Mouse (Mus musculus) lung, postnatal 0 days (tissue): Measurements from ENCODE around the gene Plac1.

ENCODE experiments used
- CTCF ChIP-seq: IDR thresholded peaks from 2 replicates; pipeline ENCODE4 v1.5.1; 2016; ENCODE audit warnings: antibody characterized with exemption, mild to moderate bottlenecking
- EP300 ChIP-seq: IDR thresholded peaks from 2 replicates; pipeline ENCODE4 v1.6.1; 2016; ENCODE audit warnings: antibody characterized with exemption, mild to moderate bottlenecking, control low read depth

DNA sequence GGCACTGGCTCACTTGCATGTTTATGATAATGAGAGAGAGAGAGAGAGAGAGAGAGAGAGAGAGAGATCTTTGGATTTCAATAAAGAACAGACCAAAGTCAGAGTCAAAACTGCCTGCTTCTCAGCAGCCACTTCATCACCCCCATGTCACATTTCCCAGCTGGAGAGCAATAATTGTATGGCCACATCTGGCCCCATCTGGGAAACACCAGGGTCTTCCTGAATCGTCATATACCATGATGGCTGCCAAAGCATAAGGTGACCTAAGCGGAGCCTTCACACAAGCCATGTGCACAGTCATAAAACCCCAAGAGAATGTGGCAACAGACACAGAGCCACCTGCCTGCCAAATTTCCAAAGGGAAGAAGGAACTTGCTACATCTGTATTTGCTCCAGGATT, 91.9 kb downstream of the Plac1 start:
- TF ChIP-seq CTCF: no peak
- no peak for TF ChIP-seq EP300
